8 mouse cellular contexts compared by ENCODE assay signal in genomic region chr11:113165069-113165795, GRCm38 (mm10).
DNase-seq lines count a peak whose midpoint lies in the region; ATAC-seq and TF ChIP-seq lines count a peak whose summit lies in the region.

No protein-coding gene starts in this region.

- H3K9me3 ChIP-seq in embryonic facial prominence, embryonic 15.5 days (replicated peaks): no peaks in the 10 kb centered on the region
- no peaks in the 10 kb centered on the region for H3K9me3 ChIP-seq in limb, embryonic 15.5 days
- no peaks in the 10 kb centered on the region for H3K9me3 ChIP-seq in midbrain, postnatal 0 days (ENCODE audit: low read length)

- H3K4me1 ChIP-seq in embryonic facial prominence, embryonic 15.5 days: peaks cover 16% of the 10 kb centered on the region
- peaks cover 36% of the 10 kb centered on the region for H3K4me1 ChIP-seq in limb, embryonic 15.5 days
- 0 out of 2 replicates have a peak, but pooled peaks cover 3% of the 10 kb centered on the region for H3K4me1 ChIP-seq in midbrain, postnatal 0 days (ENCODE audit: insufficient read depth, low read length)

- TF ChIP-seq CTCF in midbrain, postnatal 0 days (IDR thresholded peaks at IDR 0.05): peak; percentile 99

- H3K36me3 ChIP-seq in embryonic facial prominence, embryonic 15.5 days: no peaks in the 10 kb centered on the region
- H3K36me3 ChIP-seq in limb, embryonic 15.5 days: no peaks in the 10 kb centered on the region
- H3K36me3 ChIP-seq in midbrain, postnatal 0 days (ENCODE audit: insufficient read depth, low read length): no peaks in the 10 kb centered on the region
- no peaks in the 10 kb centered on the region for H3K36me3 ChIP-seq in splenic B cell, adult 2 months (ENCODE audit: control insufficient read depth, insufficient read depth, low read length, poor library complexity, severe bottlenecking)

- no peak overlapping the region for H3K27ac ChIP-seq in embryonic facial prominence, embryonic 15.5 days (replicated peaks)
- H3K27ac ChIP-seq in limb, embryonic 15.5 days: 0 out of 2 replicates have a peak overlapping the region, but pooled peaks have one; percentile 54
- no peak overlapping the region for H3K27ac ChIP-seq in midbrain, postnatal 0 days (ENCODE audit: low read depth, low read length)

- no peak overlapping the region for H3K9ac ChIP-seq in embryonic facial prominence, embryonic 15.5 days
- 0 out of 2 replicates have a peak overlapping the region, but pooled peaks have one; percentile 23 for H3K9ac ChIP-seq in limb, embryonic 15.5 days
- 0 out of 2 replicates have a peak overlapping the region, but pooled peaks have one; percentile 33 for H3K9ac ChIP-seq in midbrain, postnatal 0 days (replicated peaks; ENCODE audit: low read length, poor library complexity, severe bottlenecking)

- 2% methylated on average over 23 of the region's 23 CpGs for WGBS in embryonic facial prominence, embryonic 15.5 days
- WGBS in limb, embryonic 15.5 days: 4% methylated on average over 23 of the region's 23 CpGs
- WGBS in midbrain, postnatal 0 days: 9% methylated on average over 23 of the region's 23 CpGs

- H3K4me2 ChIP-seq in embryonic facial prominence, embryonic 15.5 days (replicated peaks): peak overlapping the region; percentile 57
- H3K4me2 ChIP-seq in limb, embryonic 15.5 days: peak overlapping the region; percentile 65
- H3K4me2 ChIP-seq in midbrain, postnatal 0 days (ENCODE audit: low read depth, low read length, poor library complexity, severe bottlenecking): peak overlapping the region; percentile 65

- peak overlapping the region; percentile 37 for H3K4me3 ChIP-seq in embryonic facial prominence, embryonic 15.5 days (replicated peaks)
- H3K4me3 ChIP-seq in limb, embryonic 15.5 days: peak overlapping the region; percentile 36
- peak overlapping the region; percentile 21; the same call in 1 of the 2 replicates for H3K4me3 ChIP-seq in midbrain, postnatal 0 days (ENCODE audit: low read depth, low read length)

- ATAC-seq in CD4-positive, CD25-positive, alpha-beta regulatory T cell, adult 4 months: no peak
- 0 out of 2 replicates have a peak, but pooled peaks have one; percentile 9 for ATAC-seq in embryonic facial prominence, embryonic 15.5 days (ENCODE audit: insufficient number of reproducible peaks, low FRiP score, low TSS enrichment, low read depth)
- ATAC-seq in limb, embryonic 15.5 days (ENCODE audit: insufficient number of reproducible peaks, low FRiP score, low TSS enrichment, low read depth): no peak
- peak; percentile 80 for ATAC-seq in midbrain, postnatal 0 days (ENCODE audit: low FRiP score)

- H3K27me3 ChIP-seq in embryonic facial prominence, embryonic 15.5 days: peaks cover 4% of the 10 kb centered on the region; the same call in 1 of the 2 replicates
- H3K27me3 ChIP-seq in limb, embryonic 15.5 days: peaks cover 10% of the 10 kb centered on the region; the same call in 1 of the 2 replicates
- no peaks in the 10 kb centered on the region for H3K27me3 ChIP-seq in midbrain, postnatal 0 days (ENCODE audit: insufficient read depth, low read length)
- no peaks in the 10 kb centered on the region for H3K27me3 ChIP-seq in splenic B cell, adult 2 months (ENCODE audit: control insufficient read depth, insufficient read depth, low read length, poor library complexity, severe bottlenecking)

- DNase-seq in CD4-positive, CD25-positive, alpha-beta regulatory T cell, adult 2 months (ENCODE audit: low read depth, low spot score): peak; percentile 59
- peak; percentile 72 to 83 for DNase-seq in heart, adult 9 months (ENCODE audit: low spot score in 2 of 2)
- DNase-seq in kidney, adult 9 months: peak; percentile 85
- peak; percentile 84 for DNase-seq in midbrain, postnatal 0 days (ENCODE audit: low spot score)
- peak; percentile 64 for DNase-seq in splenic B cell, adult 2 months (ENCODE audit: low read depth, low spot score)

Comparison
In these comparisons a context has a peak if more than half of its experiments do, and no peak if none do; other contexts are left out.
1. ATAC-seq: peak in embryonic facial prominence, embryonic 15.5 days (single experiment) and midbrain, postnatal 0 days (single experiment); none in CD4-positive, CD25-positive, alpha-beta regulatory T cell, adult 4 months (single experiment) and limb, embryonic 15.5 days (single experiment).
2. Peak in every context shown above with its lines, with median percentiles within 50 percentile points of each other: DNase-seq, H3K4me2 ChIP-seq and H3K4me3 ChIP-seq.